Mouse (Mus musculus) left cerebral cortex, adult 9 months (tissue): ENCODE measurements around the gene Gpr18.
"Not testable (repeated sequence)": the region's sequence is repeated elsewhere in the genome, so short reads cannot be mapped to it uniquely, and the experiment has no call there.

Source experiments
- DNase-seq, 2 experiments: peaks; one replicate each; pipeline ENCODE4 v3.0.0; 2022; ENCODE audit warnings: low spot score in 2 of 2

The Gpr18 gene

GRCm38 (mm10) chr14:121884150-121884797 is 31.3 kb downstream of the Gpr18 start:
- DNase-seq, result no peak

GRCm38 (mm10) chr14:121881211-121881610 is 34.4 kb downstream of the Gpr18 start:
- DNase-seq, result no peak

GRCm38 (mm10) chr14:121879266-121879840 is 36.2 kb downstream of the Gpr18 start:
- peak; percentile 15 to 18 for DNase-seq

GRCm38 (mm10) chr14:121878859-121879206 is 36.7 kb downstream of the Gpr18 start:
- no peak for DNase-seq

- DNase-seq, result peak; percentile 96 to 98
These were observed 37.3 kb downstream of the Gpr18 start, which contains the start of gene Ubac2 for GRCm38 (mm10) chr14:121878176-121878858. Gene Ubac2, plus strand, starts transcription at chr14:121878620.

- no peak for DNase-seq
These were observed 37.9 kb downstream of the Gpr18 start for GRCm38 (mm10) chr14:121877640-121878039.

GRCm38 (mm10) chr14:121876860-121877259 is 38.7 kb downstream of the Gpr18 start:
- DNase-seq, result no peak

GRCm38 (mm10) chr14:121876190-121876589 is 39.4 kb downstream of the Gpr18 start:
- not testable (repeated sequence) for DNase-seq

- DNase-seq, result no peak
These were observed 41.9 kb downstream of the Gpr18 start for GRCm38 (mm10) chr14:121873646-121874045.

GRCm38 (mm10) chr14:121873172-121873571 is 42.4 kb downstream of the Gpr18 start:
- DNase-seq, result no peak

- no peak for DNase-seq
These were observed 42.8 kb downstream of the Gpr18 start for GRCm38 (mm10) chr14:121872760-121873159.

GRCm38 (mm10) chr14:121869111-121869510 is 46.5 kb downstream of the Gpr18 start:
- DNase-seq, result peak in 1 of 2 experiments; percentile 41

- DNase-seq, result no peak
These were observed 49.0 kb downstream of the Gpr18 start for GRCm38 (mm10) chr14:121866574-121866973.

GRCm38 (mm10) chr14:121865162-121865561 is 50.4 kb downstream of the Gpr18 start:
- DNase-seq, result peak in 1 of 2 experiments; percentile 79
